Mouse (Mus musculus) Patski (cell line): ENCODE measurements at regions not wholly inside any gene's neighbourhood (a gene's known extent, or its start where the extent isn't known, plus 50 kb on each side); places are given as distances from the start of the nearest gene placed in this dataset.

Experiments
- ATAC-seq: fragments of 100-300 bp; one replicate; pipeline ENCODE4 v1.8.0; 2021
- CTCF ChIA-PET: fragments of 350-600 bp; sonication (Branson Sonifier 250); formaldehyde crosslinking; loops from one replicate; lab custom pipeline; 2022; ENCODE audit warnings: inconsistent platforms; lab: Charles Lee
- POLR2A ChIA-PET: fragments of 350-600 bp; sonication (Branson Sonifier 250); formaldehyde crosslinking; loops from one replicate; lab custom pipeline; 2022; ENCODE audit warnings: antibody characterized with exemption, inconsistent platforms; lab: Charles Lee
- DNase-seq: peaks from one replicate; pipeline ENCODE4 v3.0.0-alpha.2; 2011; ENCODE audit warnings: low read depth, low spot score
- H3K27me3 ChIP-seq: fragments of 371-371 bp; one replicate; pipeline ENCODE4 v1.5.1; 2021
- CTCF ChIP-seq: fragments of 100-300 bp; IDR thresholded peaks from one replicate; pipeline ENCODE4 v1.5.1; 2021
- in situ Hi-C: fragments of 300-500 bp; cut with MboI; formaldehyde crosslinking; loops from 3 replicates; pipeline ENCODE4 v1.11.1; 2018; ENCODE audit warnings: low pct_unique_long_range_greater_than_20kb, mixed read lengths

GRCm38 (mm10) chr4:74466081-74466480 lies 223.8 kb downstream of the Kdm4c start:
- no peak for ATAC-seq
- ChIA-PET POLR2A (no interaction called here), CTCF (no interaction called here)
- DNase-seq, result no peak
- no peak for TF ChIP-seq CTCF
- in situ Hi-C loops, result loop anchor here (10.0 kb wide), 1 partner anchor 51 kb away; no protein-coding TSS in a partner anchor
- no peaks in the 10 kb centered on the region for H3K27me3 ChIP-seq

- in situ Hi-C loops, result no loop called here
- no peak for TF ChIP-seq CTCF
- H3K27me3 ChIP-seq, result no peaks in the 10 kb centered on the region
- no peak for DNase-seq
- no peak for ATAC-seq
- ChIA-PET POLR2A (no interaction called here), CTCF (no interaction called here)
These were observed 270.2 kb downstream of the Kdm4c start for GRCm38 (mm10) chr4:74512489-74512888.

- CTCF ChIA-PET, result no interaction called here
- POLR2A ChIA-PET, result no interaction called here
- in situ Hi-C loops, result no loop called here
These were observed 311.6 kb downstream of the Kdm4c start for GRCm38 (mm10) chr4:74553888-74554287.

DNA sequence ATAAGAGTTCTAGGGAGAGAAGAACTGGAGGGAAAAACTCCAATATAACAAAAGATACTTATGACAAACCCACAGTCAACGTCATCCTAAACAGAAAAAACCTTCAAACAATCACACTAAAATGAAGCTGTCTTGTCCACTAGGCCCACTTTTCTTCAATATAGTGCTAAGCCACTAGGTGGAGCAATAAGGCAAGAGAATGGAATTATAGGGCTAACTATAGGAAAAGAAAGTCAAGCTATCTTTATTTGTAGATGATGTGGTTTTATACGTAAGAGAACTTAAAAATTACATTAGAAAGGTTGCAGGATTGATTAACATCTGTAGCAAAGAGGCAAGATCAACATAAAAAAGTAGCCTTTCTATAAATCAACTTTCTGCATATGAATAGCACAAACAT lies 321.3 kb downstream of the Kdm4c start:
- TF ChIP-seq CTCF, result no peak
- ChIA-PET CTCF (no interaction called here), POLR2A (no interaction called here)
- ATAC-seq, result no peak
- in situ Hi-C loops, result no loop called here
- H3K27me3 ChIP-seq, result no peaks in the 10 kb centered on the region
- no peak for DNase-seq

More at GRCm38 (mm10) chr4:74553888-74554287, 311.6 kb downstream of the Kdm4c start:
- no peaks in the 10 kb centered on the region for H3K27me3 ChIP-seq
- DNase-seq, result no peak
- no peak for ATAC-seq
- TF ChIP-seq CTCF, result no peak

GRCm38 (mm10) chr4:74586400-74586799 lies 344.1 kb downstream of the Kdm4c start:
- ChIA-PET POLR2A (no interaction called here), CTCF (no interaction called here)
- no peak for DNase-seq
- in situ Hi-C loops, result no loop called here
- no peaks in the 10 kb centered on the region for H3K27me3 ChIP-seq
- no peak for TF ChIP-seq CTCF
- ATAC-seq, result no peak

GRCm38 (mm10) chr4:74587125-74587524 lies 344.8 kb downstream of the Kdm4c start:
- POLR2A ChIA-PET, result no interaction called here
- ATAC-seq, result no peak

DNA sequence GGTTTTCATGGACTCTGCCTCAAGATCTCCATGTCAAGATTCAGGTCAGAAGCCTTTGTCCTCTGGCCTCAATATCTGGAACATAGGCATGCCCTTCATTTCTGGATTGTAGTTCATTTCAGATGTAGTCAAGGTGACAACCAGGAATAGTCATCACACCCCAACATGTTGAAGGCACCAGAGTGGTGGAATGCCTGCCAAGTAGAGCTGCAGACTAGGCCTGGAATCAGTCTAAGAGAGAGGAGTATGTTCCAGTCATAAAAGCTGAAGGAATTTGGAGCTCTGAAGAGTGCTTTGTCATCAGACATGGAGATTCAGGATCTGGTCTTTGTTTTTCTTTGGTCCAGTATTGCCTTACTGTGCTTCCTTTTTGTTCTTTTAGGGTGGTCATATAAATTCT lies 346.5 kb downstream of the Kdm4c start:
- ATAC-seq, result no peak
- in situ Hi-C loops, result no loop called here
- no peak for DNase-seq
- no peak for TF ChIP-seq CTCF
- no peaks in the 10 kb centered on the region for H3K27me3 ChIP-seq
- ChIA-PET POLR2A (no interaction called here), CTCF (no interaction called here)

More at GRCm38 (mm10) chr4:74587125-74587524, 344.8 kb downstream of the Kdm4c start:
- TF ChIP-seq CTCF, result no peak
- H3K27me3 ChIP-seq, result no peaks in the 10 kb centered on the region
- CTCF ChIA-PET, result no interaction called here
- DNase-seq, result no peak
- in situ Hi-C loops, result no loop called here

GRCm38 (mm10) chr4:74613032-74613431 lies 370.7 kb downstream of the Kdm4c start:
- TF ChIP-seq CTCF, result no peak
- no peaks in the 10 kb centered on the region for H3K27me3 ChIP-seq
- CTCF ChIA-PET, result no interaction called here
- POLR2A ChIA-PET, result no interaction called here
- no peak for DNase-seq
- in situ Hi-C loops, result no loop called here
- no peak for ATAC-seq
